Mouse (Mus musculus) olfactory bulb, adult 2 months (tissue): ENCODE measurements around the gene Gm49601.

ENCODE experiments used
- CTCF ChIP-seq: fragments of 200-500 bp; IDR thresholded peaks from 2 replicates; pipeline ENCODE4 v1.5.1; 2012; ENCODE audit warnings: low read depth, mild to moderate bottlenecking, low read length, moderate library complexity; ENCODE audit not compliant: insufficient read depth
- POLR2A ChIP-seq: fragments of 200-500 bp; IDR thresholded peaks from 2 replicates; pipeline ENCODE4 v1.6.1; 2012; ENCODE audit warnings: mild to moderate bottlenecking, low read depth, low read length, moderate library complexity; ENCODE audit not compliant: insufficient read depth

DNA sequence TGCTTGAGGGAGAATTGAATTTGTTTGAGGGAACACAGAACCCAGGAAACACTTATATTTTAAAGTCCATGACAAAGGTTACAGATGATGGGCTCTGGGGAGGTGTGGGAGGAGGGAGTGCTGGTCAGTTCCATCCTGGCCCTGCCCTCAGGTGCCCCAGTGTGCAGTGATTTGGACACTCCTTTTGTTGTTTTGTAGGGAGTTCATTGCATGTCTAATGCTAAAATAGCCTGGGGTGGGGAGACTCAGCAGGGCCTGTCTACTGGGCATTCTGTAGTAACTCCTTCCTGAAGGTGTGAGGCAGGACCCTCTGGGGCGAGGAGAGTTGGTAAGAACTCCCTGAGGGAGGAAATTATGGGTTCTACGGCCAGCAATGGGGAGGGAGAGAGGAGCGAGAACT lies 10.6 kb upstream of the Gm49601 start:
- TF ChIP-seq CTCF (no peak), POLR2A (no peak)
